Mouse (Mus musculus) fibroblast of lung, adult 2 months (primary cell): ENCODE measurements around the gene Ankrd35.
"Not testable (repeated sequence)": the region's sequence is repeated elsewhere in the genome, so short reads cannot be mapped to it uniquely, and the experiment has no call there.

Source experiments
- DNase-seq: peaks from one replicate; pipeline ENCODE4 v3.0.0-alpha.2; 2011; ENCODE audit warnings: low read depth

Gene Ankrd35

DNA sequence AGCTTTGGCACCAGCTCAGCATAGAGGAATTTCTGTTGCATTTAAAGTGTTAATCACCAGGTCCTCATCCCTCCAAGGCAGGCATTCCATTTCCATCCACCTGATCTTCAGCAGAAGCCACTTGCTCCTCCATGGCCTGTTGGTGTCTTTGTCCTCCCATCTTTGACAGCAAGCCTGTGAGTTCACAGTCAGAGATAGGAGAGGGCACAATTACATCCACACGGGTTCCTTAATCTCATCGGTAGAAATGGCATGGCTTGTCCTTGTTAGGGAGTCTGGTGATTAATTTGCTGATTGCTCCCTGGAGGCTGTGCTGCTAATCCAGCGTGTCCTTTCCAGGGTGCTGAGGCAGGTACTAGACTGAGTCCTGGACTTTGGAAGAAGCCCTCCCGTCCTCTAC, 3.6 kb downstream of the Ankrd35 start:
- DNase-seq: no peak

DNA sequence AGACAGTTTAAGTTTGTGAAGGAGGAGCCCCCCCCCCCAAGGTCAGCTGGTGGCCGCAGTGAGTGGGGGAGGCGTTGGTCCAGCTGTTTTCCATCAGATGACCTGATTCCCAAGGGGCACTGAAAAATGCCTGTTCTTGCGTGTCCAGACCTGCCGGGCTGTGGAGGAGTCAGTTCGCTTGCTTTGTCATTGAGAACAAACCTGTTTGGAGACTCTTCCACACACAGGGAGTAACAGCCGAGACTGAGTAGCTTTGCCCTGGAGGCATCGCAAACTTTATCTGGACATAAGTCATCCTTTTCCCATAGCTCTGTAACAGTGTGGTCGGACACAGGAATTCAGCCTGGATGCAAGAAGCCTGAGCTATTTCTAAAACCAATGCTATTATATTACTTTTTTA, 4.5 kb downstream of the Ankrd35 start:
- no peak for DNase-seq

DNA sequence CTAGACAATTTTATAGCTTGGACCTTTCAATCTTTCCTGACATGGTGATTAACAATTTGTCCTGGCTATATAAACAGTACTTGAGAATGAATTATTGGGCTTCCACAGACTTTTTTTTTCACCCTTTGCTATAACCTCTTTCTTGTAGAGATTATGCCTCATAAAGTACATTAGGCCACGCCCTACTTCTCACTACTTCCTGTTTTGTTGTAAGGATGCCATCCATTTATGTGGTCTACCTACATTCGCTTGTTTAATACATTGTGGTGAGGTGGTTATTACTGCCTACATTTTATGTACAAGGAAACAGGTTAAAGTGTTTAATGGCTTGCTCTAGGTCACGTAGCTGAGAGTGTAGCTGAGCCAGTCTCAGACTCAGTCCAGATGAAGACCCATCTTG, 5.2 kb downstream of the Ankrd35 start:
- DNase-seq: no peak

DNA sequence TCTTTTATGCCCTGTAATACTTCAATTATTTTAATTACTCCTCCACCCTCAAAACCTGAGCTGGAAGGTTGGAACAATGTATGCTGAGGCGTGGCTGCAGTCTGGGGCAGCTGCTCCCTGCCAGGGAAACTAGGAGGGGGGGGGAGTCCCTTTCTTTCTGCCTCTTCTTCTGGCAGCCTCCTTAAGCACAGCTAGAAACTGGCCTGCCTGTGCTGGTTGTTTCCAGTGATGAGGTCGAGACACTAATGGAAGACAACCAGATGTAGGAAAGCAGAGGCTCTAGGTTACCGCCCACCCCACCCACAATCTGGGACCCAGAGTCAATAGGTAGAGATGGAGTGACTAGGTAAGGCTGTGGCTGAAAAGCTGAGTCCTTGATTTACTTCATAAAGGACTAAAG, 5.8 kb downstream of the Ankrd35 start:
- DNase-seq: no peak

DNA sequence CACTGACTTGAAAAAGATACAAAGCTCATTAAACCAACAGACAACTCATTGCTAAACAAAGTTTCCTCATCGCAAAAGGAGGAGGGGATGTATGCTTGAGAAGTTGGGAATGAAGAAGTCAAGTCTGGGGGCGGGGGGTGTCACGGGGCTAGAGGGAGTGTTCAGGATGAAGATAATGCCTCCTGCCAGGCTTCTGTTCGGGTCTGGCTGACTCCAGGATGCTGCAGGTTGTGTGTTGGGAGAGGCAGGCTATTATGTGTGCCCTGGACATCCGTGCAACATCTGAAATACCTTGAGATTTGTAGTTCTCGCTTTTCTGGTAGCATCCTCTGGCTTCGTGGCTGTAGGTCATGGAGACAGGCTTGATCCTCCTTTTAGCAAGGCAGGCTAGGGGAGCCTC, 8.5 kb downstream of the Ankrd35 start:
- DNase-seq: no peak

DNA sequence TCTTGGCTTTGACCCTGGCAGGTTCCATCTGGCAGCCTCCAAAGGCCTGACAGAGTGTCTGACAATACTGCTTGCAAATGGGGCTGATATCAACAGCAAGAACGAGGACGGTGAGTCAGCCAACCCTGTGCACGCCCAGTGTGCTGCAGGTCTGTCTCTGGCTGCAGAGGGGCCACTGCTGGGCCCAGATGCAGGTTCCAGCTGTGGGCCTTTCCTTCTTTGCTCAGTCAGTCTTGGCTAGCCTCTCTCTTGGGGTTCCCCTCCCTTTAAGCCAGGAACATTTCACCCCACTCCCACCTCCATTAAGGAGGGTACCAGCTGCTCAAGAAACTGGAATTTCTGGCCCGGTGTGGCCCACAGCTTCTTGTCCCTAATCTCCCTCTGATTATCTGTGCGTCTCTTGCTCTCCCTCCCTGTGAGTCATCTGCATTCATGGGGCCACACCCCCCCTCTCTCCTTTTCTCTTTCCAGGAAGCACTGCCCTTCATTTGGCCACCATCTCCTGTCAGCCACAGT, 9.3 kb downstream of the Ankrd35 start:
- no peak for DNase-seq

DNA sequence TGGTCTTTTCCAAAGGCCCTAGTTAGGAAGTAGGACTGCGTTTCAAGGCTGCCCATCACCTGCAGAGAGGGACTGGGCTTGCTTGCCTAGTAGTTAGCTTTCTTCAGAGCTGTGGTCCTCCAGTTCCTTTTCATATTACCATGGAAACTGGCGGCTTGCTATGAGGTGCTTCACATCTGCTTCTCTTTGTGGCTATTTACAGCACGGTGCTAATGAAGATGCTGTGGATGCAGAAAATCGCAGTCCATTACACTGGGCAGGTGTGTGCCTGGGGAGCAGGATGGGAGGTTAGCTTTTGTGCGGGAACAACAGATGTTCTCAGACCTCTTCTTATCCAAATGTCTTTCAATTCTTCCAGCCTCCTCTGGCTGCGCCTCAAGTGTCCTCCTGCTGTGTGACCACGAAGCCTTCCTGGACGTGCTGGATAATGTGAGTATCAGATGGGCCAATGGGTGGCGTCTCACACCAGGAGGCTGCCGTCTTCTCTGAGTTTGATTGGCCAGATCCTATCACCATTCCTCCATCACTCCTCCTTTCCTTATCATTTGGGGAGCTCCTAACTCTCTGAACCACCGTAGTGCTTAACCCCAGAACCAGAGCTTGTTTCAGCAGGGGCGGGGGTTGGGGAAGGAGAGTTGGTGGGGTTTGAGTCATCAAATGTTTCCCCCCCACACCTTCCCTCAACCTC, 10.5 kb downstream of the Ankrd35 start:
- no peak for DNase-seq

DNA sequence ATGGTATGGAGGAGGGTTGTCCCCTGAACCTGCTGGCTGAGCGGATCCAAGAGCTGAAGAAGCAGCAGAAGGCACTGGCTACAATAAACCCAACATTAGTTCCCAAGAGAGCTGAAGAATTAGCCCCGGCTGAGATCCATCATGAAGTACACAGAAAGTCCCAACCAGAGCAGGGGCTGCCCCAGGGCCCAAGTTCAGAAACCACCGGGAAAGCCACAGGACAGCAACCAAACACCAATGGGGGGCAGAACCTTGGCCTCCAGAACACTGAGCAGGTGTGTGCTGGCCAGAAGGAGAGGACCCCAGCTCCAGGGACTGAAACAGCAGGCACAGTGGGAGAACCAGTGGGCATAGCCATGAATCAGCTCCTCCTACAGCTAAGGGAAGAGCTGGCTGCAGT, 13.6 kb downstream of the Ankrd35 start:
- no peak for DNase-seq

DNA sequence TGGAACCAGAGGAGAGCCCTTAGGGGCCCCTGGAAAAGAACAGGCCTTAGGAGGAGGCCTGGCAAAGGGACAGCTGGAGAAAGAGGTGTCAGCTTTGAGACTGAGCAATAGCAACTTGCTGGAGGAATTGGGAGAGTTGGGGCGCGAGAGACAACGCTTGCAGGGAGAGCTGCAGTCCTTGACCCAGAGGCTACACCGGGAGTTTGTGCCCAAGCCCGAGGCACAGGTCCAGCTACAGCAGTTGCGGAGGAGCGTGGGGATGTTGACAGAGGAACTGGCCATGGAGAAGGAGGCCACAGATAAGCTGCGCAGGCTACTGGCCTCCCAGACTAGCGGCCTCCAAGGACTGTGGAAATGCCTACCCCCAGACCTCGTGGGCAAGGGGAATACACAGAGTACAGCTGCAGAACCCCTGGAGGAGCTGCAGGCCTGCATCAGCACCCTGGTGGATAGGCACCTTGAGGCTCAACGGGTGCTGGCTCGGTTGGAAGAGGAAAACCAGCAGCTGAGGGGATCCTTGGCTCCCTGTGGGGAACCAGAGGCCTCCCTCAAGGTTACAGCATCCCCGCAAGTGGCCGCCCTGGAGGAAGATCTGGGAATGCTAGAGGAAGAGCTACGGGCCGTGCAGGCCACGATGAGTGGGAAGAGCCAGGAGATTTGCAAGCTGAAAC, 14.4 kb downstream of the Ankrd35 start:
- DNase-seq: no peak

DNA sequence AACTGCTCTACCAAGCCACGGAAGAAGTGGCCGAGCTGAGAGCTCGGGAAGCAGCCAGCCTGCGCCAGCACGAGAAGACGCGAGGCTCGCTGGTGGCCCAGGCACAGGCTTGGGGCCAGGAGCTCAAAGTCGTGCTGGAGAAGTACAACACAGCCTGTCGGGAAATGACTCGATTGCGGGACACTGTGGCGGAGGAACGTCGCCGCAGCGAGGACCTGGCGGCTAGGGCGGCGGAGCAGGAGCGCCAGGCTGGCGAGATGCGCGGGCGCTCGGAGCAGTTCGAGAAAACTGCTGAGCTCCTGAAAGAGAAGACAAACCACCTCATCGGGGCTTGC, 14.9 kb downstream of the Ankrd35 start:
- DNase-seq: no peak

DNA sequence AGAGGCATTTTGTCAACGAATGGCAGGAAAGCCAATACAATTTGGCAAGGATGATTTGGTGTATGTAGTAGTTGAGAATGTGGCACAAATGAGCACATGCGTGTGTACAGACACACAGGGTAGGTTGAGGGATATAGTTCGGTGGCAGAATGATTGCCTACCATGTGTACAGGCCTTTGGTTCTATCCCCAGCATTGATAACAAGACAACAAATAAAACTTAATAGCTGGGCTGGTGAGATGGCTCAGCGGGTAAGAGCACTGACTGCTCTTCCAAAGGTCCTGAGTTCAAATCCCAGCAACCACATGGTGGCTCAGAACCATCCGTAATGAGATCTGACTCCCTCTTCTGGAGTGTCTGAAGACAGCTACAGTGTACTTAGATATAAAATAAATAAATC, 16.1 kb downstream of the Ankrd35 start:
- DNase-seq: not testable (repeated sequence)

DNA sequence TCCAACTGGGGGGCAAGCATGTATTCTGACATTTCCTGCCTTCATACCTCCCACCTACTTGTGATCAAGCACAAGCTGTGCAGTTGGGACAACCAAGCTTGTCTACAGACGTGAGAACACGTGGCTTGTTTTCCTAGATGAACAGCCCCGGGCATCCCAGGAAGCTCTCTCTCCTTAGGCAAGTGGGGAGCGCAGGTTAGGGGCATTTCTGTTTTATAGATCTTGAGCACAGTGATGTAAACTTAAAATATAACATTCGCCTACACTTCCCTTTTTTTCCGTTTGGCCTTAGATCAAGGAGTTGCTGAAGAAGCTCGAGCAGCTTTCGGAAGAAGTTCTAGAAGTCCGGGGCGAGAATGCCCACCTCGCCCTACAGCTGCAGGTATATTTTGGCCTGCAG, 18.9 kb downstream of the Ankrd35 start:
- no peak for DNase-seq

DNA sequence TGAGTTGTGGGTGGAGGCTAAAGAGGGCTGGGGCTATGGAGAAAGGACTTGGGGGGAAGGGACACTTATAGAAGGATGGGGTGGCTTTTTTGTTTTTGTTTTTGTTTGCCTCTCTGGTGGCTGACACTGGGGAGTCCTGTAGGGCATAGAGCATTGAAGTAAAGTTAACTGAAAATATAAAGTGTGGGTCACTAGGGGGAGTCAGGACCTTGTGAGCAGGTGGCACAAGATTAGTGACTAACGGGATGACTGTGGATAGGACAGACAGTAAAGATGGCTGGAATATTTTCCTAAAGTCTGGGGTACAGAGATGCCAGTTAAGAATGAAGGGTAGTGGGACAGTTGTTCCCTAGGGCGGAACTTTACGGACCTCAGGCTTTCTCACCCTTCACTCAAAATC, 20.4 kb downstream of the Ankrd35 start:
- no peak for DNase-seq

DNA sequence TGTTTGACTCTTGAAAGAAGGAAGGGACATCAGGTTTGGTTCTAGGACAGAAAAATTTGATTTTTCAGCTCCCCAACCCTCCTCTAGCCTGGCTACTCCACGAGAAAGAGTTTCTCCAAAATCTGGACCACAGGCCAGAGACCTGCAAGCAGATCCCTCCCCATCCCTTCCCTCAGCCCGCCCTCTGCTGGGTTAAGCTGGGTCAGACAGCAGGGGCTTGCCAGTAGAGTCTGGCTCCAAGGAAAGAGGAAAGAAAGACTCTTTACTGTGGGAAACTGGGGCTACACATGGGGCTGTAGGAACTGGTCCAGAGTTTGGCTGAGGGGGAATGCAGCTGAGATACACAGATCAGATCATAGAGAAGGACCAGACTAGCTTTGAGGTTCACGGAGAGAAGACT, 22.6 kb downstream of the Ankrd35 start:
- DNase-seq: no peak

DNA sequence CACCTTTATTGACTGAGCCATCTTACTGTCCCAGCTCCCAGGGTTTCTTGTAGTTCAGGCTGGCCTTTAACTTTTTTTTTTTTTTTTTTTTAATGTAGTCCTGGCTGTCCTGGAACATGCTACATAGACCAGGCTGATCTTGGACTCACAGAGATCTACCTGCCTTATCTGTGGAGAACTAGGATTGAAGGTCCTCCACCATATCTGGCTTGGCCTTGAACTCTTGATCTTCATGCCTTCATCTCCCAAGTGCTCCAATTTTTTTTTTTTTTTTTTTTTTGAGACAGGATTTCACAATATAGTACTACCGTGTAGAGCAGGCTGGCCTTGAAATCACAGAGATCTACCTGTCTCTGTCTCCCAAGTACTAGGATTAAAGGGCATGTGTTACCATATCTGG, 23.6 kb downstream of the Ankrd35 start:
- DNase-seq: no peak

DNA sequence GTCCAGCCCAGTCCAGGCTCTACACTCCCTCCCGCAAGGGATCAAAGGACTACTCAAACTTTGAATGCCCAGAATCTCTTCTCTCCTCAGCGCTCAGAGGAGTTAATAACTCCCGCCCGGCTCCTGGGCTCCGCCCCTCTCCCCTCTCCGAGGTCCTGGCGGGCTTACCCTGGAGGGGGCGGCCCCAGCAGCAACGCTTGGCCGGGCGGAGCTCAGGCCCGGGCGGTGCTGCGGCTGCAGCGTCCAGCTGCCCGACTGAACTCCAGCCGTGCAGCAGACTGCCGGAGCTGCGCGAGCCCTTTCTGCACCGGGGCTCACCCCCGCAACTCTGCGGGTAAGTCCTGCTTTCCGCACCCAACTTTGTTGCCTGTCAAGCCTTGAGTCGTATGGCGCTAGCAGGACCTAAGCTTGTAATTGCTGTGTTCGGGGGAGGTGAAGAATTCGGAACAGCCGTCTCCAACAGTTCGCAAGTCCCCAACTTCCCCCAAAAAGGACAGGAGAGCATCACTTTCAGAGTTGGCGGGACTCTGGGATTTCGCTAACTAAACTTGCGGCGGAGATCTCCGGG, 26.4 kb downstream of the Ankrd35 start, which contains the start of gene Pias3:
Pias3 (plus strand) TSS at position 187 of the 568 bp plus-strand sequence.
- peak; percentile 53 for DNase-seq

DNA sequence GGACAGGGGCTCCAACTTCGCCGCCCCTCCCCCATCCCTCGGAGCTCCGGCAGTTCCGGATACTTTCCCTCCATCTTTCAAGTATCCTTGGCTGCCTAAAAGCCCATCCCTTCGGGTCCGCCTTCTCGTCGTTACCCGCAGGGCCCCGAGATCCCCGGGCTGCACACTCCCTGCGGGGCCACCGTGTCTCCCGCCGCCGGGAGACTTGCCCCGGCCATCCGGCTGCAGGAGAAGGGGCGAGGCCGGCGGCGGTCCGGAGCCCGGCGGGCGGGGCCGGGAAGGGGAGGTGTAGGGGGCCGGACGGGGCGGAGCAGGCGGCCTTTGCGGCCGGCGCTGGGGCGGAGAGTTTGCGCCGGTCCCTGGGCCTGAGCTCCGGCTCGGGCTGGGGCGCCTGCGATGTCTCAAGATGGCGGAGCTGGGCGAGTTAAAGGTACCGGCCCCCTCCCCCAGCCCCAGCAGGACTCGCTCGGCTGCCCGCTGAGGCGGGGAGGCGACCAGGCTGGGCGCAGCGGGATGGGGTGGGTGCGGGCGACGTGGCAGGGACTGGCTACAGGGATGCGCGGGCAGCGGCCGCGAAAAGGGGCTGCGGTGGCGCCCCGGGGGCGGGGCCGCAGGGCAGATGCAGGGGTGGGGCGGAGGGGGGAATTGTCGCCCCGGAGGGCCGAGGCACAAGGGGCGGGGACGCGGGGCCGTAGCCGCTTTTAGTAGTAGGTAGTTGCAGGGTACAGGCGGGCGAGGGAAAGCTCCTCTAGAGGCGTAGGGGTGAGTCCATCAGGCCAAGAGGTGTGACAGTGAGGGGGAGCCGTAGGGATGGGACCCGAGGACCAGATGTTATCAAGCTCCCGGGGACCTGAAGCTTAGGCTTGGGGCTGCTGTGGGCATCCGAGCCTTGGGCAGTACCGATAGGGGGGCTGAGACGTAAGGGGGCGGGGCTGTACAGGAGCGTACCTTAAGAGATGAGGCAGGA, 27.1 kb downstream of the Ankrd35 start:
- DNase-seq: peak; percentile 61

DNA sequence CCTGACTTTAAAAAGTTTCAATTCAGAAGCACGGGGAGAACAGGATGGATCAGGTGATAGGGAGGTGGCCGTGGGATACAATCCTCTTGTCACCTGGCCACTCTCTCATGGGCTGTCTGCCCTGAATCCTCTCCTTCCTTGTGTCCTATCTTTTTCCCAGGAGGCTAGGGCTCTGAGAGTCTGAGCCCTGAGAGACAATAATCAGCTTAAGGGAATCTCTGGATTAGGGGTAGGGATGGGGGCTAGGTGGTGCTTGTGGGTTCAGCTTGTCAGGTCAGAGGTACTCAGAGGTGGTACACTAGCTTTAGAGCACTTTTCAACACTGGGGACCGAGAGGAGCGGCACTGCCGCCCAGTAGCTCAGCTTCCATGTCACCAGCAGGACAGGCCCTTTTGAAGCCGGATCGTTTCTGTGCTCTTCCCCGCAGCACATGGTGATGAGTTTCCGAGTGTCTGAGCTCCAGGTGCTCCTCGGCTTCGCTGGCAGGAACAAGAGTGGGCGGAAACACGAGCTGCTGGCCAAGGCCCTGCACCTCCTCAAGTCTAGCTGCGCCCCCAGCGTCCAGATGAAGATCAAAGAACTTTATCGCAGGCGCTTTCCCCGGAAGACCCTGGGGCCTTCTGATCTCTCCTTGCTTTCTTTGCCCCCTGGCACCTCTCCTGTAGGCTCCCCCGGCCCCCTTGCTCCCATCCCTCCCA, 29.2 kb downstream of the Ankrd35 start:
- no peak for DNase-seq

DNA sequence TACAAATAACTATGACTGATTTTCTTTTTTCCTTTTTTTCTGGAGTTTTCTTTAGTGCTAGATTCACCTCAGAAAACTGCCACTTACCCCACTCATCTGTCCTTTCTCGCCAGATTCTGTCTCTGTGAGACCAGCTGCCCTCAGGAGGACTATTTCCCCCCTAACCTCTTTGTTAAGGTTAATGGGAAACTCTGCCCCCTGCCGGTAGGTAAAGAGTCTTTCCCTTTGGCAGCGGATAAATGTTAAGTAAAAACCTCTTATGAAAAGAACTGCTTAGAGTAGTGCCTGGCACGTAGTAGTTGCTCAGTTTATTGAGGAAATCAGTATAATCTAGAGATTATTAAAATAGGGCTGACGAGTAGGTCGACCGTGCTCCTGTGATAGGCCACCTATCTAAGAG, 30.4 kb downstream of the Ankrd35 start:
- no peak for DNase-seq

DNA sequence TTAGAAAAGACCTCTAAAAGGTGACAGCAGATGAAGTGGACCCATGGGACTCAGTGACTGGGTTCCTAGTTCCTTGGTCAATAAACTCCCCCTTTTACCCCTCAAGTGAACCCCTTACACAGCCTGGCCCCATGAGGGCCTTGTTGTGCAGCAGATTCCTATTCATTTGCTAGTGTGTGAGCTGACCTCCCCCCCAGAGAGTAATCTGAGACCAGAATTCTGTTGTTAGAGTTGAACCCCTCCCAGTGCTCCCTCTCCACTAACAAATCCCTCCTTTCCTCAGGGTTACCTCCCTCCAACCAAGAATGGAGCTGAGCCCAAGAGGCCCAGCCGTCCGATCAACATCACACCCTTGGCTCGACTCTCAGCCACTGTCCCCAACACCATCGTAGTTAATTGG, 31.1 kb downstream of the Ankrd35 start:
- DNase-seq: no peak

DNA sequence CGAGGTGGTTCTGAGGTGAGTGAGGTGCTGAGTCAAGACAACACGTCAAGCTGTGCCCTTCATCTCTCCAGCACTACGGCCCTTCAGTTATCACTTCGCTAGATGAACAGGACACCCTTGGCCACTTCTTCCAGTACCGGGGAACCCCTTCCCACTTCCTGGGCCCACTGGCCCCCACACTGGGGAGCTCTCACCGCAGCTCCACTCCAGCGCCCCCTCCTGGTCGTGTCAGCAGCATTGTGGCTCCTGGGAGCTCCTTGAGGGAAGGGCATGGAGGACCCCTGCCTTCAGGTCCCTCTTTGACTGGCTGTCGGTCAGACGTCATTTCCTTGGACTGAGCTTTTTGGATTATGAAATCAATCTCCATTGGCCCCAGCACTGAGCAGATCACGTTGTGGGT, 34.8 kb downstream of the Ankrd35 start:
- DNase-seq: no peak

DNA sequence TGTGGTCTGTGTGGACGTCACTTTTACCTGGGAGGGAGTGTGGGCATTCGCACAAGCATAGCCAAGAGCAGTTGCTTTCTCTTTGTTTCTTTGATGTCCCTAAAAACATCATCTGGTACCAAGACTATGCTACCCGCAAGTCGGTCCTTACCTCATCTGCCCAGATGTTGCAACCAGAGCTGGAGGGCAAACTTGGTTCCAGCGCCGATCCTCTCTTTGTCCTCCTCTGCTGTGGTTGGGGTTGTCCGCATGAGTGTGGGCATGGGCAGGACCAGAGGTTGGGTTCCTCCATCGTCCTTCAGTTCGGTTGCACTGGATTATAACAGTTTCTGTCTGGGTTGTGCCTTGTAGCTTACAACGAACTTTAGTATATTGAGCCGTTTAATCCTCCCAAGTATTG, 36.3 kb downstream of the Ankrd35 start:
- no peak for DNase-seq
